Mouse (Mus musculus) bone marrow, adult 2 months (tissue): ENCODE results near the gene Abi3. TPM values are rescaled to one million over a fixed set of nuclear protein-coding genes. Genes with fewer than 3 reads are reported as not detected.

Experiments used
- H3K27ac ChIP-seq: fragments of 200-500 bp; 2 replicates; pipeline ENCODE4 v1.5.1; 2012; ENCODE audit warnings: low read depth, mild to moderate bottlenecking, control low read depth, inconsistent platforms, low read length; ENCODE audit not compliant: control insufficient read depth, poor library complexity, insufficient read depth
- H3K4me1 ChIP-seq: fragments of 200-500 bp; 2 replicates; pipeline ENCODE4 v1.6.1; 2011; ENCODE audit warnings: low read length; ENCODE audit not compliant: control insufficient read depth, insufficient read depth
- H3K4me3 ChIP-seq: fragments of 200-500 bp; replicated peaks from 2 replicates; pipeline ENCODE3; 2011; ENCODE audit warnings: mild to moderate bottlenecking, low read depth, low read length, control low read depth; ENCODE audit not compliant: control insufficient read depth
- CTCF ChIP-seq: fragments of 200-500 bp; IDR thresholded peaks from 2 replicates; pipeline ENCODE4 v1.5.1; 2011; ENCODE audit warnings: low read length, control low read depth; ENCODE audit not compliant: control insufficient read depth, insufficient read depth
- POLR2A ChIP-seq: fragments of 200-500 bp; IDR thresholded peaks from 2 replicates; pipeline ENCODE4 v1.6.1; 2011; ENCODE audit warnings: low read depth, mild to moderate bottlenecking, control low read depth, low read length, borderline replicate concordance; ENCODE audit not compliant: control insufficient read depth
- WGBS: fragments of 180-500 bp; shearing (Covaris S2); methylation state at CpG from one replicate; pipeline ENCODE4 v1.1.7; 2018; 5-methylcytosine and 5-hydroxymethylcytosine counted together
- polyA plus RNA-seq: library from polyadenylated mRNA; stranded (reverse); fragments of >200 nt; gene quantifications from 2 replicates; pipeline ENCODE4 v1.2.4, GENCODE M21; 2011; ENCODE audit warnings: low replicate concordance; ENCODE audit not compliant: missing spikeins, insufficient read depth, insufficient read length

Abi3 gene
- polyA plus RNA-seq, 1 experiment, result 39.0 TPM

- TF ChIP-seq CTCF (no peak), POLR2A (no peak)
- Histone ChIP-seq H3K27ac (no peak overlapping the region), H3K4me1 (no peaks in the 10 kb centered on the region; the same call in 1 of the 2 replicates), H3K4me3 (no peak overlapping the region)
- WGBS, result 85% methylated on average over 4 of the region's 4 CpGs
Observed at GRCm38 (mm10) chr11:95783457-95783856, 58.8 kb downstream of the Abi3 start.

GRCm38 (mm10) chr11:95781557-95781956 lies 60.7 kb downstream of the Abi3 start:
- H3K27ac ChIP-seq, result no peak overlapping the region
- H3K4me1 ChIP-seq, result peaks cover 2% of the 10 kb centered on the region; the same call in 1 of the 2 replicates
- WGBS, result 94% methylated on average over 11 of the region's 11 CpGs
- no peak overlapping the region for H3K4me3 ChIP-seq
- no peak for TF ChIP-seq CTCF
- TF ChIP-seq POLR2A, result no peak

- TF ChIP-seq CTCF (no peak), POLR2A (no peak)
- Histone ChIP-seq H3K4me3 (no peak overlapping the region), H3K4me1 (peaks cover 2% of the 10 kb centered on the region; the same call in 1 of the 2 replicates), H3K27ac (no peak overlapping the region)
- WGBS, result 90% methylated on average over 8 of the region's 8 CpGs
Observed at GRCm38 (mm10) chr11:95780480-95780879, 61.8 kb downstream of the Abi3 start.

Other genes starting within 250 kb of the Abi3 start
- gene Phb, start 175.5 kb downstream of the Abi3 start, polyA plus RNA-seq, result 26.2 and 95.5 TPM in 2 replicates
- 15.3 and 24.5 TPM in 2 replicates for gene Zfp652, start 129.8 kb downstream of the Abi3 start, polyA plus RNA-seq
- gene B130006D01Rik, start 118.9 kb downstream of the Abi3 start, polyA plus RNA-seq, result 0.41 TPM in 1 of 2 replicates, not detected in the other
- gene Phospho1, start 18.0 kb downstream of the Abi3 start, polyA plus RNA-seq, result 18.9 and 23.4 TPM in 2 replicates
- 38.7 and 94.0 TPM in 2 replicates for gene Gngt2, start 5.3 kb downstream of the Abi3 start, polyA plus RNA-seq
- gene B4galnt2, start 72.4 kb upstream of the Abi3 start, polyA plus RNA-seq, result not detected in 2 replicates
- 0.11 and 19.8 TPM in 2 replicates for gene Igf2bp1, start 163.5 kb upstream of the Abi3 start, polyA plus RNA-seq
- gene Gip, start 182.1 kb upstream of the Abi3 start, polyA plus RNA-seq, result not detected in 2 replicates
- 73.9 and 155 TPM in 2 replicates for gene Snf8, start 192.4 kb upstream of the Abi3 start, polyA plus RNA-seq
- gene Ube2z, start 222.9 kb upstream of the Abi3 start, polyA plus RNA-seq, result 16.8 and 26.9 TPM in 2 replicates
- 93.8 and 117 TPM in 2 replicates for gene Atp5g1, start 233.2 kb upstream of the Abi3 start, polyA plus RNA-seq